Mouse (Mus musculus): ENCODE results near the gene Aig1. TPM values are rescaled to one million over a fixed set of nuclear protein-coding genes. Genes with fewer than 3 reads are reported as not detected.

Gene Aig1
- polyA plus RNA-seq, 1 experiment from 2014 or later, result 18.0 TPM

GRCm38 (mm10) chr10:13739494-13740140, 129.2 kb downstream of the Aig1 start:
- Histone ChIP-seq H3K4me2 (ENCODE audit: low read depth, low read length) (no peak overlapping the region), H3K9me3 (replicated peaks; ENCODE audit: control insufficient read depth, low read length) (no peaks in the 10 kb centered on the region), H3K4me3 (ENCODE audit: low read depth, low read length) (no peak overlapping the region), H3K9ac (ENCODE audit: low read depth, low read length) (no peak overlapping the region), H3K27me3 (ENCODE audit: control insufficient read depth, insufficient read depth, low read depth, low read length) (no peaks in the 10 kb centered on the region), H3K4me1 (ENCODE audit: control insufficient read depth, low read depth, low read length) (no peaks in the 10 kb centered on the region), H3K36me3 (ENCODE audit: control insufficient read depth, insufficient read depth) (no peaks in the 10 kb centered on the region), H3K27ac (ENCODE audit: low read length) (no peak overlapping the region)
- ATAC-seq (ENCODE audit: low read depth), result no peak
- WGBS (ENCODE audit: insufficient replicate concordance), result 76% methylated on average over 18 of the region's 18 CpGs

GRCm38 (mm10) chr10:13730039-13730748, 138.6 kb downstream of the Aig1 start:
- WGBS (ENCODE audit: insufficient replicate concordance), result 63% methylated on average over 4 of the region's 4 CpGs
- H3K27me3 ChIP-seq (ENCODE audit: control insufficient read depth, insufficient read depth, low read depth, low read length), result no peaks in the 10 kb centered on the region
- no peak overlapping the region for H3K27ac ChIP-seq (ENCODE audit: low read length)
- H3K4me3 ChIP-seq (ENCODE audit: low read depth, low read length), result no peak overlapping the region
- no peaks in the 10 kb centered on the region for H3K4me1 ChIP-seq (ENCODE audit: control insufficient read depth, low read depth, low read length)
- no peaks in the 10 kb centered on the region for H3K36me3 ChIP-seq (ENCODE audit: control insufficient read depth, insufficient read depth)
- H3K9ac ChIP-seq (ENCODE audit: low read depth, low read length), result no peak overlapping the region
- ATAC-seq (ENCODE audit: low read depth), result no peak
- no peaks in the 10 kb centered on the region for H3K9me3 ChIP-seq (replicated peaks; ENCODE audit: control insufficient read depth, low read length)
- no peak overlapping the region for H3K4me2 ChIP-seq (ENCODE audit: low read depth, low read length)

GRCm38 (mm10) chr10:13727676-13728075, 141.1 kb downstream of the Aig1 start:
- no peaks in the 10 kb centered on the region for H3K27me3 ChIP-seq (ENCODE audit: control insufficient read depth, insufficient read depth, low read depth, low read length)
- 58% methylated on average over 6 of the region's 6 CpGs for WGBS (ENCODE audit: insufficient replicate concordance)
- no peak overlapping the region for H3K27ac ChIP-seq (ENCODE audit: low read length)
- no peaks in the 10 kb centered on the region for H3K4me1 ChIP-seq (ENCODE audit: control insufficient read depth, low read depth, low read length)
- H3K4me2 ChIP-seq (ENCODE audit: low read depth, low read length), result no peak overlapping the region
- no peak overlapping the region for H3K4me3 ChIP-seq (ENCODE audit: low read depth, low read length)
- no peak overlapping the region for H3K9ac ChIP-seq (ENCODE audit: low read depth, low read length)
- H3K9me3 ChIP-seq (replicated peaks; ENCODE audit: control insufficient read depth, low read length), result no peaks in the 10 kb centered on the region
- no peak for ATAC-seq (ENCODE audit: low read depth)
- H3K36me3 ChIP-seq (ENCODE audit: control insufficient read depth, insufficient read depth), result no peaks in the 10 kb centered on the region

- Histone ChIP-seq H3K4me3 (ENCODE audit: low read depth, low read length) (no peak overlapping the region), H3K27me3 (ENCODE audit: control insufficient read depth, insufficient read depth, low read depth, low read length) (no peaks in the 10 kb centered on the region), H3K36me3 (ENCODE audit: control insufficient read depth, insufficient read depth) (no peaks in the 10 kb centered on the region), H3K9ac (ENCODE audit: low read depth, low read length) (no peak overlapping the region), H3K9me3 (replicated peaks; ENCODE audit: control insufficient read depth, low read length) (no peaks in the 10 kb centered on the region), H3K27ac (ENCODE audit: low read length) (no peak overlapping the region), H3K4me2 (ENCODE audit: low read depth, low read length) (no peak overlapping the region), H3K4me1 (ENCODE audit: control insufficient read depth, low read depth, low read length) (no peaks in the 10 kb centered on the region)
- 72% methylated on average over 2 of the region's 2 CpGs for WGBS (ENCODE audit: insufficient replicate concordance)
- ATAC-seq (ENCODE audit: low read depth), result no peak
Measured at GRCm38 (mm10) chr10:13726206-13726605, 142.6 kb downstream of the Aig1 start.

GRCm38 (mm10) chr10:13725276-13725675, 143.5 kb downstream of the Aig1 start:
- WGBS (ENCODE audit: insufficient replicate concordance), result 59% methylated on average over 3 of the region's 3 CpGs
- ATAC-seq (ENCODE audit: low read depth), result no peak
- Histone ChIP-seq H3K4me1 (ENCODE audit: control insufficient read depth, low read depth, low read length) (no peaks in the 10 kb centered on the region), H3K9me3 (replicated peaks; ENCODE audit: control insufficient read depth, low read length) (no peaks in the 10 kb centered on the region), H3K27me3 (ENCODE audit: control insufficient read depth, insufficient read depth, low read depth, low read length) (no peaks in the 10 kb centered on the region), H3K9ac (ENCODE audit: low read depth, low read length) (no peak overlapping the region), H3K36me3 (ENCODE audit: control insufficient read depth, insufficient read depth) (no peaks in the 10 kb centered on the region), H3K27ac (ENCODE audit: low read length) (no peak overlapping the region), H3K4me3 (ENCODE audit: low read depth, low read length) (no peak overlapping the region), H3K4me2 (ENCODE audit: low read depth, low read length) (no peak overlapping the region)

- H3K9ac ChIP-seq (ENCODE audit: low read depth, low read length), result no peak overlapping the region
- H3K36me3 ChIP-seq (ENCODE audit: control insufficient read depth, insufficient read depth), result no peaks in the 10 kb centered on the region
- no peak overlapping the region for H3K4me3 ChIP-seq (ENCODE audit: low read depth, low read length)
- no peak overlapping the region for H3K27ac ChIP-seq (ENCODE audit: low read length)
- H3K4me2 ChIP-seq (ENCODE audit: low read depth, low read length), result no peak overlapping the region
- 47% methylated on average over 2 of the region's 2 CpGs for WGBS (ENCODE audit: insufficient replicate concordance)
- no peaks in the 10 kb centered on the region for H3K27me3 ChIP-seq (ENCODE audit: control insufficient read depth, insufficient read depth, low read depth, low read length)
- no peak for ATAC-seq (ENCODE audit: low read depth)
- no peaks in the 10 kb centered on the region for H3K9me3 ChIP-seq (replicated peaks; ENCODE audit: control insufficient read depth, low read length)
- H3K4me1 ChIP-seq (ENCODE audit: control insufficient read depth, low read depth, low read length), result no peaks in the 10 kb centered on the region
Measured at GRCm38 (mm10) chr10:13716132-13716531, 152.6 kb downstream of the Aig1 start.

GRCm38 (mm10) chr10:13715584-13715983, 153.2 kb downstream of the Aig1 start:
- Histone ChIP-seq H3K4me3 (ENCODE audit: low read depth, low read length) (no peak overlapping the region), H3K9me3 (replicated peaks; ENCODE audit: control insufficient read depth, low read length) (no peaks in the 10 kb centered on the region), H3K27ac (ENCODE audit: low read length) (no peak overlapping the region), H3K4me1 (ENCODE audit: control insufficient read depth, low read depth, low read length) (no peaks in the 10 kb centered on the region), H3K9ac (ENCODE audit: low read depth, low read length) (no peak overlapping the region), H3K36me3 (ENCODE audit: control insufficient read depth, insufficient read depth) (no peaks in the 10 kb centered on the region), H3K27me3 (ENCODE audit: control insufficient read depth, insufficient read depth, low read depth, low read length) (no peaks in the 10 kb centered on the region), H3K4me2 (ENCODE audit: low read depth, low read length) (no peak overlapping the region)
- 78% methylated on average over 6 of the region's 6 CpGs for WGBS (ENCODE audit: insufficient replicate concordance)
- ATAC-seq (ENCODE audit: low read depth), result no peak

GRCm38 (mm10) chr10:13714920-13715293, 153.9 kb downstream of the Aig1 start:
- H3K9ac ChIP-seq (ENCODE audit: low read depth, low read length), result no peak overlapping the region
- H3K9me3 ChIP-seq (replicated peaks; ENCODE audit: control insufficient read depth, low read length), result no peaks in the 10 kb centered on the region
- no peak overlapping the region for H3K4me2 ChIP-seq (ENCODE audit: low read depth, low read length)
- 80% methylated on average over 7 of the region's 7 CpGs for WGBS (ENCODE audit: insufficient replicate concordance)
- no peaks in the 10 kb centered on the region for H3K4me1 ChIP-seq (ENCODE audit: control insufficient read depth, low read depth, low read length)
- no peak overlapping the region for H3K4me3 ChIP-seq (ENCODE audit: low read depth, low read length)
- no peaks in the 10 kb centered on the region for H3K27me3 ChIP-seq (ENCODE audit: control insufficient read depth, insufficient read depth, low read depth, low read length)
- no peaks in the 10 kb centered on the region for H3K36me3 ChIP-seq (ENCODE audit: control insufficient read depth, insufficient read depth)
- no peak for ATAC-seq (ENCODE audit: low read depth)
- no peak overlapping the region for H3K27ac ChIP-seq (ENCODE audit: low read length)

- no peak overlapping the region for H3K9ac ChIP-seq (ENCODE audit: low read depth, low read length)
- H3K36me3 ChIP-seq (ENCODE audit: control insufficient read depth, insufficient read depth), result no peaks in the 10 kb centered on the region
- 68% methylated on average over 9 of the region's 9 CpGs for WGBS (ENCODE audit: insufficient replicate concordance)
- no peak for ATAC-seq (ENCODE audit: low read depth)
- H3K4me1 ChIP-seq (ENCODE audit: control insufficient read depth, low read depth, low read length), result no peaks in the 10 kb centered on the region
- no peaks in the 10 kb centered on the region for H3K9me3 ChIP-seq (replicated peaks; ENCODE audit: control insufficient read depth, low read length)
- no peaks in the 10 kb centered on the region for H3K27me3 ChIP-seq (ENCODE audit: control insufficient read depth, insufficient read depth, low read depth, low read length)
- H3K4me2 ChIP-seq (ENCODE audit: low read depth, low read length), result no peak overlapping the region
- H3K4me3 ChIP-seq (ENCODE audit: low read depth, low read length), result no peak overlapping the region
- H3K27ac ChIP-seq (ENCODE audit: low read length), result no peak overlapping the region
Measured at GRCm38 (mm10) chr10:13714199-13714919, 154.4 kb downstream of the Aig1 start.

All from liver, embryonic 16.5 days (tissue).